In genomic region chr17:50650535-50651223, GRCm38 (mm10) we compare ENCODE assay signal across 14 mouse cellular contexts.
DNase-seq lines count a peak whose midpoint lies in the region; ATAC-seq and TF ChIP-seq lines count a peak whose summit lies in the region.
"Had no signal": no experiment of that assay in that cellular context is flagged by ENCODE, and none has a peak within 500 bp of the region (broad histone marks: within the 10 kb centered on the region; RNA-seq: fewer than 3 reads in every experiment).

No protein-coding gene starts in this region.

- no peak for TF ChIP-seq POLR2A in brain, embryonic 14.5 days (IDR thresholded peaks at IDR 0.05; ENCODE audit: borderline replicate concordance, extremely low read depth, insufficient read depth, insufficient read length, poor library complexity, severe bottlenecking)

- intact Hi-C loops in left cerebral cortex, adult 2 months (cut with DNase I): loop anchor here (1.0 kb wide), 1 partner anchor 113 kb away; no protein-coding TSS in a partner anchor

- DNase-seq in forebrain, embryonic 10.5 days (ENCODE audit: extremely low spot score, low spot score): no peak
- peak; percentile 65 for DNase-seq in brain, embryonic 14.5 days (ENCODE audit: low read depth)
- peak in 1 of 2 experiments; percentile 41 for DNase-seq in left cerebral cortex, adult 2 months (ENCODE audit: extremely low spot score in 1 of 2, low spot score in 2 of 2)
- no peak for DNase-seq in spleen, postnatal 10 days (ENCODE audit: low spot score in 2 of 2)
- no peak for DNase-seq in adrenal gland, postnatal 10 days
- no peak for DNase-seq in B cell, adult 2 months
- DNase-seq: kidney, adult 8-10 months; lung, adult 2 months; thymus, postnatal 25 days had no signal

- no peaks in the 10 kb centered on the region for H3K4me1 ChIP-seq in forebrain, embryonic 13.5 days
- H3K4me1 ChIP-seq in forebrain, embryonic 10.5 days: peaks cover 4% of the 10 kb centered on the region
- H3K4me1 ChIP-seq in forebrain, embryonic 16.5 days (replicated peaks; ENCODE audit: control insufficient read depth, insufficient read depth, low read length): peaks cover 11% of the 10 kb centered on the region
- H3K4me1 ChIP-seq: hindbrain, embryonic 15.5 days; limb, embryonic 10.5 days had no signal

- H3K36me3 ChIP-seq in forebrain, embryonic 13.5 days (ENCODE audit: poor library complexity, severe bottlenecking): peaks cover 8% of the 10 kb centered on the region; the same call in 1 of the 2 replicates
- H3K36me3 ChIP-seq in forebrain, embryonic 10.5 days (replicated peaks): peaks cover 22% of the 10 kb centered on the region
- no peaks in the 10 kb centered on the region for H3K36me3 ChIP-seq in forebrain, embryonic 16.5 days (ENCODE audit: control insufficient read depth, insufficient read depth)
- H3K36me3 ChIP-seq: hindbrain, embryonic 15.5 days had no signal

- no peaks in the 10 kb centered on the region for H3K27me3 ChIP-seq in forebrain, embryonic 13.5 days
- H3K27me3 ChIP-seq in forebrain, embryonic 10.5 days (ENCODE audit: poor library complexity, severe bottlenecking): no peaks in the 10 kb centered on the region
- H3K27me3 ChIP-seq in forebrain, embryonic 16.5 days (replicated peaks; ENCODE audit: control insufficient read depth, insufficient read depth, low read length): no peaks in the 10 kb centered on the region
- H3K27me3 ChIP-seq: heart, embryonic 13.5 days; hindbrain, embryonic 15.5 days had no signal

- no peak for TF ChIP-seq CTCF in brain, embryonic 14.5 days (IDR thresholded peaks at IDR 0.05; ENCODE audit: borderline replicate concordance, extremely low read depth, insufficient read depth, insufficient read length)
- TF ChIP-seq CTCF in left cerebral cortex, adult 2 months (IDR thresholded peaks at IDR 0.05): no peak

- no peak overlapping the region for H3K9ac ChIP-seq in forebrain, embryonic 13.5 days
- no peak overlapping the region for H3K9ac ChIP-seq in forebrain, embryonic 16.5 days (replicated peaks; ENCODE audit: low read depth, low read length)
- H3K9ac ChIP-seq: heart, embryonic 13.5 days; hindbrain, embryonic 15.5 days had no signal

- ATAC-seq in forebrain, embryonic 13.5 days: peak; percentile 76; the same call in 1 of the 2 replicates
- ATAC-seq in forebrain, embryonic 16.5 days: peak; percentile 84

- 92% methylated on average over 14 of the region's 14 CpGs for WGBS in forebrain, embryonic 13.5 days
- 95% methylated on average over 14 of the region's 14 CpGs for WGBS in forebrain, embryonic 10.5 days
- WGBS in forebrain, embryonic 16.5 days: 72% methylated on average over 14 of the region's 14 CpGs

- no peak overlapping the region for H3K4me2 ChIP-seq in forebrain, embryonic 13.5 days
- no peak overlapping the region for H3K4me2 ChIP-seq in forebrain, embryonic 16.5 days (ENCODE audit: low read length)
- H3K4me2 ChIP-seq: heart, embryonic 13.5 days; hindbrain, embryonic 15.5 days had no signal

- no peak overlapping the region for H3K4me3 ChIP-seq in forebrain, embryonic 13.5 days
- no peak overlapping the region for H3K4me3 ChIP-seq in forebrain, embryonic 10.5 days
- H3K4me3 ChIP-seq in forebrain, embryonic 16.5 days (replicated peaks; ENCODE audit: low read length): no peak overlapping the region
- no peak overlapping the region for H3K4me3 ChIP-seq in left cerebral cortex, adult 2 months
- H3K4me3 ChIP-seq: heart, embryonic 13.5 days; hindbrain, embryonic 15.5 days; limb, embryonic 10.5 days had no signal

- H3K9me3 ChIP-seq in forebrain, embryonic 13.5 days (replicated peaks): peaks cover 5% of the 10 kb centered on the region; the same call in 1 of the 2 replicates
- H3K9me3 ChIP-seq in forebrain, embryonic 10.5 days: peaks cover 16% of the 10 kb centered on the region
- no peaks in the 10 kb centered on the region for H3K9me3 ChIP-seq in forebrain, embryonic 16.5 days (ENCODE audit: control insufficient read depth, low read length)
- H3K9me3 ChIP-seq: hindbrain, embryonic 15.5 days had no signal

- H3K27ac ChIP-seq in forebrain, embryonic 13.5 days: no peak overlapping the region; the same call in 1 of the 2 replicates
- no peak overlapping the region for H3K27ac ChIP-seq in forebrain, embryonic 10.5 days
- peak overlapping the region; percentile 70 for H3K27ac ChIP-seq in forebrain, embryonic 16.5 days (ENCODE audit: low read length)
- H3K27ac ChIP-seq in left cerebral cortex, adult 2 months: peak overlapping the region; percentile 86
- H3K27ac ChIP-seq: heart, embryonic 13.5 days; hindbrain, embryonic 15.5 days; limb, embryonic 10.5 days had no signal

Comparison
In these comparisons a context has a peak if more than half of its experiments do, and no peak if none do; other contexts are left out.
1. H3K27ac ChIP-seq: peak in forebrain, embryonic 16.5 days (single experiment) and left cerebral cortex, adult 2 months (single experiment); none in forebrain, embryonic 13.5 days (single experiment) and forebrain, embryonic 10.5 days (single experiment).